Mouse (Mus musculus): ENCODE measurements at regions not wholly inside any gene's neighbourhood (a gene's known extent, or its start where the extent isn't known, plus 50 kb on each side); places are given as distances from the start of the nearest gene placed in this dataset.

DNA sequence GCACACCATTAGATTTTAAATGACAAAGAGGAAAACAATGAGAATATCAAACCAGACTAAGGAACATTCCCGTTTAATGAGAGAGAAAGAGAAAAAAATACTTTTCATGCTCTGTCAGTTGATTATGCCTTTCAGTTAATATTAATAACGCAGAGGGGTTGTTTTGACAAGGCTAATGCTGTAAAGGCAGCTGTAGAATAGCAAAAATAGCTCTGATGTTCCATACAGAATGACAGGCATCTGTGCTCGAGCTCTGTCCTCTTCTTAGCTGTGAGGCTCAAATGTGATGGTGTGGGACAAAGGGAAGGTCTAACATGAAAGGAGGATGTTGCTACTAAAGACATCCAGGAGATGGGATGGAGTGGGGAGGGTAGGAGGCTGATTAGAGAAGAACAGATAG, 87.1 kb upstream of the Fam3c start:
- 52% methylated on average over 3 of the region's 3 CpGs for WGBS
- H3K9me3 ChIP-seq (ENCODE audit: control insufficient read depth, low read depth, low read length) = no peaks in the 10 kb centered on the region
- no peaks in the 10 kb centered on the region for H3K27me3 ChIP-seq (ENCODE audit: control insufficient read depth, insufficient read depth, low read length)
- no peak overlapping the region for H3K4me2 ChIP-seq (replicated peaks; ENCODE audit: low read depth, low read length)
- H3K27ac ChIP-seq (ENCODE audit: low read length) = no peak overlapping the region
- no peak overlapping the region for H3K4me3 ChIP-seq (ENCODE audit: low read depth, low read length)
- no peaks in the 10 kb centered on the region for H3K36me3 ChIP-seq (ENCODE audit: control insufficient read depth, insufficient read depth, low read length)
- H3K4me1 ChIP-seq (ENCODE audit: control insufficient read depth, insufficient read depth, low read length) = no peaks in the 10 kb centered on the region
- no peak for ATAC-seq (ENCODE audit: insufficient number of reproducible peaks, insufficient read depth, low FRiP score, low read depth)
- H3K9ac ChIP-seq (replicated peaks; ENCODE audit: low read depth, low read length) = no peak overlapping the region

DNA sequence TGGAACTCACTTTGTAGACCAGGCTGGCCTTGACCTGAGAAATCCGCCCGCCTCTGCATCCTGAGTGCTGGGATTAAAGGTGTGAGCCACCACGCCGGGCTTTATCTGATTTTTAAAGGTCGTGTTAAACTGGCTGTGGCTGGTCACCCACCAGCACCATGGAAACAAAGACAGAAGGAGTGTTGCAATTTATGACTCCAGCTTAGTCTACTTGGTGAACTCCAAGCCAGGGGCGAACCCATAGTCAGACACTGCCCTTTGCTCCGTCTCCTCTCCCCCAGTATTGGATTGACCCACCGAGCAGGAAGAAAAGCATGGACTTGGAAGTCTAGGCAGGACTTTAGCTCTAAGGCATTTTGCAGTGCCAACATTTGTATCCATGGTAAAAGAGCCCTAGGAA, 86.5 kb upstream of the Fam3c start:
- no peaks in the 10 kb centered on the region for H3K9me3 ChIP-seq (ENCODE audit: control insufficient read depth, low read depth, low read length)
- H3K9ac ChIP-seq (replicated peaks; ENCODE audit: low read depth, low read length) = no peak overlapping the region
- H3K27me3 ChIP-seq (ENCODE audit: control insufficient read depth, insufficient read depth, low read length) = no peaks in the 10 kb centered on the region
- no peaks in the 10 kb centered on the region for H3K4me1 ChIP-seq (ENCODE audit: control insufficient read depth, insufficient read depth, low read length)
- WGBS = 82% methylated on average over 8 of the region's 8 CpGs
- H3K4me2 ChIP-seq (replicated peaks; ENCODE audit: low read depth, low read length) = no peak overlapping the region
- no peak overlapping the region for H3K27ac ChIP-seq (ENCODE audit: low read length)
- ATAC-seq (ENCODE audit: insufficient number of reproducible peaks, insufficient read depth, low FRiP score, low read depth) = no peak
- no peak overlapping the region for H3K4me3 ChIP-seq (ENCODE audit: low read depth, low read length)
- H3K36me3 ChIP-seq (ENCODE audit: control insufficient read depth, insufficient read depth, low read length) = no peaks in the 10 kb centered on the region

DNA sequence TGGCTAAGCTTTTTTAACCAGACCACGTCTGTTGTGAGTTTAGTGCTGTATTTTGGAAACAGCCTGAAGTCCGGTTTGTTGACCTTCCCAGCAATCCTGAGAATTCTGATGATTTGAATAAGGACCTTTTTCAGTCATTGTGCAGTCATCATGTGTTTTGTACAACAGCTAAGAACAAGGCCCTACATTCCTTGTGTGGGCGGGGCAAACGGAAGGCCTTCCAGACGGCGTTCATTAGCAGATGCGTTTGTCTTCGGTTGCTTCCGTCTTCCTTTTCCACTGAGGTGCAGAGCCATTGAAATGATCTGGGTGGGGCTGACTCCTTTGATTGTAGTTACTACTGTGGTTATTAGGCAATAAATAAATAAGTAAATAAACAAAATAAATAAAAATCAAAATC, 83.8 kb upstream of the Fam3c start:
- H3K4me1 ChIP-seq (ENCODE audit: control insufficient read depth, insufficient read depth, low read length) = no peaks in the 10 kb centered on the region
- no peaks in the 10 kb centered on the region for H3K36me3 ChIP-seq (ENCODE audit: control insufficient read depth, insufficient read depth, low read length)
- WGBS = 74% methylated on average over 9 of the region's 9 CpGs
- H3K9me3 ChIP-seq (ENCODE audit: control insufficient read depth, low read depth, low read length) = no peaks in the 10 kb centered on the region
- no peak overlapping the region for H3K4me2 ChIP-seq (replicated peaks; ENCODE audit: low read depth, low read length)
- H3K27me3 ChIP-seq (ENCODE audit: control insufficient read depth, insufficient read depth, low read length) = no peaks in the 10 kb centered on the region
- H3K9ac ChIP-seq (replicated peaks; ENCODE audit: low read depth, low read length) = no peak overlapping the region
- H3K27ac ChIP-seq (ENCODE audit: low read length) = no peak overlapping the region
- ATAC-seq (ENCODE audit: insufficient number of reproducible peaks, insufficient read depth, low FRiP score, low read depth) = no peak
- H3K4me3 ChIP-seq (ENCODE audit: low read depth, low read length) = no peak overlapping the region

DNA sequence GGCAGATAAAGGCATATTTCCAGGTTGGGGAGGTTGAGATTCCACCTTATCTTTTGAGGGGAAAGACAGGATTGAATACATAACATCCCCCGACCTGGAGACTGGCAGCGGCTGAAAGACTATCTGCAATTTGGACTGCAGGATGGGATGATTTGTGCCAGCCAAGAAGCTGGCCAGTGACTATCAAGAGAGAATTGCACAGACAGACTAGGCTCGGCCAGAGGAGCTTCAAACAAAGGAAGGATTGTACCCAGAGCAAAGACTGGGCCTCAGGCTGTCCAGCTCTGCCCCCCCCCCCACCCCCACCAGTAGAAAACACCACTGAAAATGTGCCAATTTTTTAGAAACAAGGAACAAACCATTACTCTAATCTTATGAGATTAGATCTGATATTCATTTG, 73.0 kb upstream of the Fam3c start:
- no peak overlapping the region for H3K4me2 ChIP-seq (replicated peaks; ENCODE audit: low read depth, low read length)
- no peak for ATAC-seq (ENCODE audit: insufficient number of reproducible peaks, insufficient read depth, low FRiP score, low read depth)
- no peaks in the 10 kb centered on the region for H3K9me3 ChIP-seq (ENCODE audit: control insufficient read depth, low read depth, low read length)
- H3K9ac ChIP-seq (replicated peaks; ENCODE audit: low read depth, low read length) = no peak overlapping the region
- H3K27me3 ChIP-seq (ENCODE audit: control insufficient read depth, insufficient read depth, low read length) = no peaks in the 10 kb centered on the region
- no peak overlapping the region for H3K27ac ChIP-seq (ENCODE audit: low read length)
- H3K36me3 ChIP-seq (ENCODE audit: control insufficient read depth, insufficient read depth, low read length) = no peaks in the 10 kb centered on the region
- 61% methylated on average over 3 of the region's 3 CpGs for WGBS
- H3K4me1 ChIP-seq (ENCODE audit: control insufficient read depth, insufficient read depth, low read length) = no peaks in the 10 kb centered on the region
- no peak overlapping the region for H3K4me3 ChIP-seq (ENCODE audit: low read depth, low read length)

DNA sequence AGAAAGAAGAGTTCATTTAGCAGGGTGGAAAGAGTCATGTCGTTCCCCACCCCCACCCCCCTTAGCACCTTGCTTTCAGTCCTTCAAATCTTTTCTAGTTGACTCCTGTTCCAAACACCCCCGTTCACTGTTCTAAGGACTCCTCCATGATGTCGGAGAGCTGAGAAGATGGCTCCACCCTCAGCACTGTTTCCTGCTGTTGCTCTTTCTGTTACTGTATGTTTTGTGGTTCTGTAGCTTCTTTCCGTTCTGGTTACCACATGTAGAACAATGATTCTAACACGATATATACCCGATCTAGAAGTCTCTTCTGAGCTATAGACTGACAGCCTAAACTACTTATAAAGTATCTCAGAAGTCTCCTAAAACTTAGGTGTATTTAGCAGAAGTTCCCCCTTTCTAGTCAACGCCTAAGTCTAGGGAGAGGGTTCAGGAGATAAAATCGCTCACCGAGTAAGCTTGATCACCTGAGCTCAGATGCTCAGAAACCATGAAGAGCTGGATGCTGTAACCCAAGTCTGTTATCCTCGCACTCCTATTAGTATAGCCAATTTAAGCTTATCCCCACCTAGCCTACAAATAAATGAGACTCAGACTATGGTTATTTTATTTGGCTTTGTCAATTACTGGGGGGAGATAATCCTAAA, 68.2 kb upstream of the Fam3c start:
- H3K9me3 ChIP-seq (ENCODE audit: control insufficient read depth, low read depth, low read length) = no peaks in the 10 kb centered on the region
- H3K36me3 ChIP-seq (ENCODE audit: control insufficient read depth, insufficient read depth, low read length) = no peaks in the 10 kb centered on the region
- no peak overlapping the region for H3K27ac ChIP-seq (ENCODE audit: low read length)
- H3K4me2 ChIP-seq (replicated peaks; ENCODE audit: low read depth, low read length) = no peak overlapping the region
- no peaks in the 10 kb centered on the region for H3K4me1 ChIP-seq (ENCODE audit: control insufficient read depth, insufficient read depth, low read length)
- H3K27me3 ChIP-seq (ENCODE audit: control insufficient read depth, insufficient read depth, low read length) = no peaks in the 10 kb centered on the region
- ATAC-seq (ENCODE audit: insufficient number of reproducible peaks, insufficient read depth, low FRiP score, low read depth) = no peak
- no peak overlapping the region for H3K4me3 ChIP-seq (ENCODE audit: low read depth, low read length)
- no peak overlapping the region for H3K9ac ChIP-seq (replicated peaks; ENCODE audit: low read depth, low read length)
- 86% methylated on average over 10 of the region's 10 CpGs for WGBS

DNA sequence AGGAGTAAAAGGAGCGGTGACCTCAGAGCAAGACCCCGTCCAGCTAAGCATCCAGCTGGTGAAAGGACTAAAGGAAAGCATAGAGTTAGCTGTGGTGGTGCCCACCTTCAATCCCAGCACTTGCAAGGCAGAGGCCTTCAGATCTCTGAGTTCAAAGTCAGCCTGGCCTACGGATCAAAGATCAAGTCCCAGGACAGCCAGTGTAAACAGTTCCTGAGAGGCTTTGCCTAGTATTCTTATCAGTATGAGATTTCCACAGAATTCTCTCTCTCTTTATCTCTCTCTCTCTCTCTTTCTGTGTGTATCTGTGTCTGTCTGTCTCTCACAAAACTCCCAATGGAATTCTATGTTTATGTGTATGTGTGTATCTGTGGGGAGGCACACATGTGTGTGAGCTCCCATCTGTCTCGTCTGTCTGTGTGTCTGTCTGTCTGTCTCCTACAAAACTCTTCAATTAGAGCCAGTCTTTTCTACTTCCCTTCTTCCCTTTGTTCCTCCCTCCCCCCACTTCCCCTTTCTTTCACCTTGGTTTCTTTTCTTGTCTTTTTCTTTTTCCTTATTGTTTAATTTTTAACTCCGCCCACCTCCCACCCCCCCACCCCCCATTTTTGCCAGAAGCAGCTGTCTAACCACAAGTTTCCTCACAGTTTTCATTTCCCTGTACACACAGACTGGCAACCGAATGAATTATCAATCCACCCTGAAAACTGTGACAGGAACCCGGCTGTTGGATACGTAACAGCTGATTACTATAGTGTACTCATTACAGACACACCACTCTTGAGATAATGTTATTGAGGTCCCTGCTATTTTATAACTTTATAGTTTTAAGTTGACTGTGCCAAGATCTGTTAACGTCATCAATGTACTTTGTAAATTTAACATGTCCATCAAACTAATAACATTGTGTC, 67.3 kb upstream of the Fam3c start:
- H3K9ac ChIP-seq (replicated peaks; ENCODE audit: low read depth, low read length) = no peak overlapping the region
- H3K4me3 ChIP-seq (ENCODE audit: low read depth, low read length) = no peak overlapping the region
- no peaks in the 10 kb centered on the region for H3K27me3 ChIP-seq (ENCODE audit: control insufficient read depth, insufficient read depth, low read length)
- ATAC-seq (ENCODE audit: insufficient number of reproducible peaks, insufficient read depth, low FRiP score, low read depth) = no peak
- H3K4me2 ChIP-seq (replicated peaks; ENCODE audit: low read depth, low read length) = no peak overlapping the region
- H3K36me3 ChIP-seq (ENCODE audit: control insufficient read depth, insufficient read depth, low read length) = no peaks in the 10 kb centered on the region
- H3K27ac ChIP-seq (ENCODE audit: low read length) = no peak overlapping the region
- no peaks in the 10 kb centered on the region for H3K4me1 ChIP-seq (ENCODE audit: control insufficient read depth, insufficient read depth, low read length)
- H3K9me3 ChIP-seq (ENCODE audit: control insufficient read depth, low read depth, low read length) = no peaks in the 10 kb centered on the region
- WGBS = 56% methylated on average over 9 of the region's 9 CpGs

DNA sequence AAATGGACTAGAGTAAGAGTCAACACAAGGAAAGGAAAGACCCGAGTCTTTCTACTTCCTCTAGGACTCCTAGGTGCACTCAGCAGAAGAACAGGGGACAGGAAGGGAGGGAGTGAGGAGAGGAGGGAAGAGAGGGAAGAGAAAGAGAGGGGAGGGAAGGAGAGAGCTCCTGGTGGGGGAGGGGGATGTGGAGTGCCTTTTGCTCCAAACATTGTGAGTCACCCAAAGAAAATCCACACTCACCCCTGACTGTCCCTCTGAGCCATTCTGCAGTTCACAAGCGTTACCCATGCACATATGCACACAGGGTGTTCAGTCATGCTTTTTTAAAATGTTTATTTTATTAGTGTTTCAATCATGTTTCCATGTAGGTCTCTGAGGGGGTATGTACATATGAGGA, 65.5 kb upstream of the Fam3c start:
- Histone ChIP-seq H3K27ac (ENCODE audit: low read length) (no peak overlapping the region), H3K36me3 (ENCODE audit: control insufficient read depth, insufficient read depth, low read length) (no peaks in the 10 kb centered on the region), H3K4me3 (ENCODE audit: low read depth, low read length) (no peak overlapping the region), H3K27me3 (ENCODE audit: control insufficient read depth, insufficient read depth, low read length) (no peaks in the 10 kb centered on the region), H3K9ac (replicated peaks; ENCODE audit: low read depth, low read length) (no peak overlapping the region), H3K4me1 (ENCODE audit: control insufficient read depth, insufficient read depth, low read length) (no peaks in the 10 kb centered on the region), H3K9me3 (ENCODE audit: control insufficient read depth, low read depth, low read length) (no peaks in the 10 kb centered on the region), H3K4me2 (replicated peaks; ENCODE audit: low read depth, low read length) (no peak overlapping the region)
- ATAC-seq (ENCODE audit: insufficient number of reproducible peaks, insufficient read depth, low FRiP score, low read depth) = no peak
- WGBS = 49% methylated on average over 2 of the region's 2 CpGs

DNA sequence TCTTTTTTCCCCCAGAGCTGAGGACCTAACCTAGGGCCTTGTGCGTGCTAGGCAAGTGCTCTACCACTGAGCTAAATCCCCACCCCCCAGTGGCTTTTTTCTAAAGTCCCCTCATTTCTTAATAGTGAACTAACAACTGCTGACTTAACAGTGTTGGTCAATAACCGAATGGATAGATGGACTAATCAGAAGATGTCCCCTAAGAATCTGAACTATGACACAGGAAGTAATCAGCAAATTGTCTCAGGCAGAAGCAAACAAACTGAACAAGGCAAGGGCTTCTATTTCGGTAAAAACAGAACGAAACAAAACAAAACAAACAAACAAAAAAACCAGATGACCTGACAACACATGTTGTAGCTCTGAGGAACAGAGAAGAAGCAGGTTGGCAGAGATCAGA, 62.2 kb upstream of the Fam3c start:
- Histone ChIP-seq H3K4me2 (replicated peaks; ENCODE audit: low read depth, low read length) (no peak overlapping the region), H3K4me1 (ENCODE audit: control insufficient read depth, insufficient read depth, low read length) (no peaks in the 10 kb centered on the region), H3K27ac (ENCODE audit: low read length) (no peak overlapping the region), H3K36me3 (ENCODE audit: control insufficient read depth, insufficient read depth, low read length) (no peaks in the 10 kb centered on the region), H3K4me3 (ENCODE audit: low read depth, low read length) (no peak overlapping the region), H3K9ac (replicated peaks; ENCODE audit: low read depth, low read length) (no peak overlapping the region), H3K27me3 (ENCODE audit: control insufficient read depth, insufficient read depth, low read length) (no peaks in the 10 kb centered on the region), H3K9me3 (ENCODE audit: control insufficient read depth, low read depth, low read length) (no peaks in the 10 kb centered on the region)
- ATAC-seq (ENCODE audit: insufficient number of reproducible peaks, insufficient read depth, low FRiP score, low read depth) = no peak
- 74% methylated on average over 4 of the region's 4 CpGs for WGBS

Data from stomach, embryonic 14.5 days (tissue).